ENCODE assay signal across 7 mouse cellular contexts in genomic region chr3:101701763-101702173, GRCm38 (mm10).
DNase-seq lines count a peak whose midpoint lies in the region; ATAC-seq and TF ChIP-seq lines count a peak whose summit lies in the region.

No protein-coding gene starts in this region.

- H3K36me3 ChIP-seq in lung, embryonic 14.5 days (ENCODE audit: insufficient read depth) = no peaks in the 10 kb centered on the region
- H3K36me3 ChIP-seq in forebrain, embryonic 12.5 days (replicated peaks) = no peaks in the 10 kb centered on the region
- no peaks in the 10 kb centered on the region for H3K36me3 ChIP-seq in intestine, postnatal 0 days (ENCODE audit: control insufficient read depth, insufficient read depth)
- H3K36me3 ChIP-seq in stomach, embryonic 15.5 days = no peaks in the 10 kb centered on the region
- no peaks in the 10 kb centered on the region for H3K36me3 ChIP-seq in liver, embryonic 12.5 days

- H3K9me3 ChIP-seq in lung, embryonic 14.5 days (ENCODE audit: low read depth, low read length) = no peaks in the 10 kb centered on the region
- no peaks in the 10 kb centered on the region for H3K9me3 ChIP-seq in forebrain, embryonic 12.5 days
- H3K9me3 ChIP-seq in intestine, postnatal 0 days (ENCODE audit: control insufficient read depth) = no peaks in the 10 kb centered on the region
- H3K9me3 ChIP-seq in stomach, embryonic 15.5 days = no peaks in the 10 kb centered on the region
- no peaks in the 10 kb centered on the region for H3K9me3 ChIP-seq in liver, embryonic 12.5 days (replicated peaks)

- no peak overlapping the region for H3K4me3 ChIP-seq in lung, embryonic 14.5 days (ENCODE audit: low read depth, low read length)
- no peak overlapping the region for H3K4me3 ChIP-seq in forebrain, embryonic 12.5 days (replicated peaks)
- H3K4me3 ChIP-seq in intestine, postnatal 0 days (ENCODE audit: low read depth, low read length) = no peak overlapping the region
- H3K4me3 ChIP-seq in stomach, embryonic 15.5 days (replicated peaks) = no peak overlapping the region
- H3K4me3 ChIP-seq in liver, embryonic 12.5 days = no peak overlapping the region

- no peak overlapping the region for H3K27ac ChIP-seq in lung, embryonic 14.5 days (ENCODE audit: low read depth)
- H3K27ac ChIP-seq in forebrain, embryonic 12.5 days = peak overlapping the region; percentile 74
- no peak overlapping the region for H3K27ac ChIP-seq in intestine, postnatal 0 days (ENCODE audit: low read depth, low read length)
- H3K27ac ChIP-seq in stomach, embryonic 15.5 days = peak overlapping the region; percentile 41; the same call in 1 of the 2 replicates
- H3K27ac ChIP-seq in liver, embryonic 12.5 days = no peak overlapping the region

- no peak for ATAC-seq in lung, embryonic 14.5 days (ENCODE audit: insufficient read depth)
- peak; percentile 90 for ATAC-seq in forebrain, embryonic 12.5 days (ENCODE audit: low FRiP score)
- ATAC-seq in intestine, postnatal 0 days = peak; percentile 67
- no peak for ATAC-seq in stomach, embryonic 15.5 days (ENCODE audit: insufficient read depth, low FRiP score, low read depth)
- ATAC-seq in liver, embryonic 12.5 days = no peak

- peaks cover 10% of the 10 kb centered on the region; the same call in 1 of the 2 replicates for H3K4me1 ChIP-seq in lung, embryonic 14.5 days (ENCODE audit: insufficient read depth)
- peaks cover 19% of the 10 kb centered on the region for H3K4me1 ChIP-seq in forebrain, embryonic 12.5 days
- H3K4me1 ChIP-seq in intestine, postnatal 0 days (replicated peaks; ENCODE audit: control insufficient read depth, insufficient read depth, low read length) = peaks cover 8% of the 10 kb centered on the region; the same call in 1 of the 2 replicates
- peaks cover 20% of the 10 kb centered on the region for H3K4me1 ChIP-seq in stomach, embryonic 15.5 days
- no peaks in the 10 kb centered on the region for H3K4me1 ChIP-seq in liver, embryonic 12.5 days

- peak; percentile 23 for DNase-seq in lung, embryonic 14.5 days
- DNase-seq in lung, postnatal 10 days = no peak
- DNase-seq in gastrocnemius, adult 8-10 months (ENCODE audit: low spot score in 2 of 2) = no peak

- H3K27me3 ChIP-seq in lung, embryonic 14.5 days (ENCODE audit: insufficient read depth, low read length) = no peaks in the 10 kb centered on the region
- no peaks in the 10 kb centered on the region for H3K27me3 ChIP-seq in forebrain, embryonic 12.5 days
- no peaks in the 10 kb centered on the region for H3K27me3 ChIP-seq in intestine, postnatal 0 days (replicated peaks; ENCODE audit: control insufficient read depth, insufficient read depth, low read length)
- H3K27me3 ChIP-seq in stomach, embryonic 15.5 days (replicated peaks) = no peaks in the 10 kb centered on the region
- no peaks in the 10 kb centered on the region for H3K27me3 ChIP-seq in liver, embryonic 12.5 days (replicated peaks)

- H3K9ac ChIP-seq in lung, embryonic 14.5 days = no peak overlapping the region
- H3K9ac ChIP-seq in forebrain, embryonic 12.5 days = no peak overlapping the region
- H3K9ac ChIP-seq in intestine, postnatal 0 days (ENCODE audit: low read depth, low read length) = no peak overlapping the region
- H3K9ac ChIP-seq in stomach, embryonic 15.5 days = no peak overlapping the region
- H3K9ac ChIP-seq in liver, embryonic 12.5 days = no peak overlapping the region

- H3K4me2 ChIP-seq in lung, embryonic 14.5 days = no peak overlapping the region
- H3K4me2 ChIP-seq in forebrain, embryonic 12.5 days = no peak overlapping the region; the same call in 1 of the 2 replicates
- H3K4me2 ChIP-seq in intestine, postnatal 0 days (replicated peaks; ENCODE audit: low read depth) = no peak overlapping the region
- no peak overlapping the region for H3K4me2 ChIP-seq in stomach, embryonic 15.5 days
- no peak overlapping the region for H3K4me2 ChIP-seq in liver, embryonic 12.5 days

- WGBS in lung, embryonic 14.5 days = 24% methylated on average over 1 of the region's 1 CpGs
- 5% methylated on average over 1 of the region's 1 CpGs for WGBS in forebrain, embryonic 12.5 days
- WGBS in intestine, postnatal 0 days = 20% methylated on average over 1 of the region's 1 CpGs
- WGBS in stomach, embryonic 15.5 days = 36% methylated on average over 1 of the region's 1 CpGs
- 39% methylated on average over 1 of the region's 1 CpGs for WGBS in liver, embryonic 12.5 days (ENCODE audit: insufficient replicate concordance)

- no peak for TF ChIP-seq CTCF in lung, embryonic 14.5 days (IDR thresholded peaks at IDR 0.05; ENCODE audit: low read depth)
- TF ChIP-seq CTCF in intestine, postnatal 0 days (IDR thresholded peaks at IDR 0.05; ENCODE audit: low read depth) = no peak

Comparison
In these comparisons a context has a peak if more than half of its experiments do, and no peak if none do; other contexts are left out.
1. ATAC-seq: peak in forebrain, embryonic 12.5 days (single experiment) and intestine, postnatal 0 days (single experiment); none in lung, embryonic 14.5 days (single experiment), stomach, embryonic 15.5 days (single experiment) and liver, embryonic 12.5 days (single experiment).
2. H3K27ac ChIP-seq: peak in forebrain, embryonic 12.5 days (single experiment) and stomach, embryonic 15.5 days (single experiment); none in lung, embryonic 14.5 days (single experiment), intestine, postnatal 0 days (single experiment) and liver, embryonic 12.5 days (single experiment).